8 mouse cellular contexts compared by ENCODE assay signal in genomic region chr11:120823956-120824786, GRCm38 (mm10). TPM values are rescaled to one million over a fixed set of nuclear protein-coding genes. Genes with fewer than 3 reads are reported as not detected.
DNase-seq lines count a peak whose midpoint lies in the region; ATAC-seq and TF ChIP-seq lines count a peak whose summit lies in the region.

Gene Fasn, minus strand, starts transcription at chr11:120824547.

- TF ChIP-seq CTCF in bone marrow macrophage, adult 2 months (IDR thresholded peaks at IDR 0.05; ENCODE audit: low read depth, low read length): no peak
- TF ChIP-seq CTCF in embryonic fibroblast, embryonic 13.5 days (IDR thresholded peaks at IDR 0.05; ENCODE audit: borderline replicate concordance, insufficient read depth, low read length): peak; percentile 52; the same call in 1 of the 2 replicates

- peak; percentile 94; the same call in 1 of the 2 replicates for TF ChIP-seq POLR2A in bone marrow macrophage, adult 2 months (IDR thresholded peaks at IDR 0.05; ENCODE audit: borderline replicate concordance, low read depth, low read length)
- TF ChIP-seq POLR2A in embryonic fibroblast, embryonic 13.5 days (IDR thresholded peaks at IDR 0.05; ENCODE audit: low read depth, low read length): peak; percentile 100

- ATAC-seq in kidney, embryonic 15.5 days (replicated peaks; ENCODE audit: low FRiP score): peak; percentile 93
- peak; percentile 75 for ATAC-seq in monocyte, adult 5-6 weeks (replicated peaks; ENCODE audit: insufficient number of reproducible peaks, low FRiP score, low TSS enrichment, poor library complexity, severe bottlenecking)

- peak within 1 kb of the TSS; percentile 83 for H3K27ac ChIP-seq in bone marrow macrophage, adult 2 months (ENCODE audit: insufficient read depth, low read depth, low read length)
- H3K27ac ChIP-seq in embryonic fibroblast, embryonic 13.5 days (ENCODE audit: insufficient read depth, low read length): peak within 1 kb of the TSS; percentile 72
- peak within 1 kb of the TSS; percentile 95 for H3K27ac ChIP-seq in heart, embryonic 10.5 days
- H3K27ac ChIP-seq in kidney, embryonic 15.5 days: peak within 1 kb of the TSS; percentile 98

- H3K4me1 ChIP-seq in bone marrow macrophage, adult 2 months (ENCODE audit: control insufficient read depth, insufficient read depth, low read length): peaks cover 18% of the 10 kb centered on the region
- H3K4me1 ChIP-seq in embryonic fibroblast, embryonic 13.5 days (ENCODE audit: control insufficient read depth, insufficient read depth, low read length): peaks cover 4% of the 10 kb centered on the region; the same call in 1 of the 2 replicates
- peaks cover 64% of the 10 kb centered on the region for H3K4me1 ChIP-seq in heart, embryonic 10.5 days
- peaks cover 36% of the 10 kb centered on the region for H3K4me1 ChIP-seq in kidney, embryonic 15.5 days

- peaks cover 33% of the 10 kb centered on the region for H3K36me3 ChIP-seq in heart, embryonic 10.5 days
- H3K36me3 ChIP-seq in kidney, embryonic 15.5 days: peaks cover 32% of the 10 kb centered on the region

- H3K4me2 ChIP-seq in kidney, embryonic 15.5 days: peak within 1 kb of the TSS; percentile 72

- DNase-seq in A20 (ENCODE audit: low read depth, low spot score) (peak; percentile 97), liver (peak; percentile 96)
- DNase-seq in heart, embryonic 10.5 days (ENCODE audit: low spot score): peak; percentile 99
- DNase-seq in spleen, postnatal 4 days (ENCODE audit: low spot score in 2 of 2): peak; percentile 91 to 95

- peak within 1 kb of the TSS; percentile 85 for H3K9ac ChIP-seq in kidney, embryonic 15.5 days

- no peaks in the 10 kb centered on the region for H3K9me3 ChIP-seq in heart, embryonic 10.5 days
- H3K9me3 ChIP-seq in kidney, embryonic 15.5 days (replicated peaks): no peaks in the 10 kb centered on the region

- H3K4me3 ChIP-seq in bone marrow macrophage, adult 2 months (ENCODE audit: insufficient read depth, low read length): peak within 1 kb of the TSS; percentile 80
- H3K4me3 ChIP-seq in embryonic fibroblast, embryonic 13.5 days (ENCODE audit: insufficient read depth, low read length): peak within 1 kb of the TSS; percentile 93
- H3K4me3 ChIP-seq in heart, embryonic 10.5 days: peak within 1 kb of the TSS; percentile 84
- H3K4me3 ChIP-seq in kidney, embryonic 15.5 days (replicated peaks): peak within 1 kb of the TSS; percentile 76

- under 1% methylated on average over 109 of the region's 109 CpGs for WGBS in heart, embryonic 10.5 days
- WGBS in kidney, embryonic 15.5 days: under 1% methylated on average over 109 of the region's 109 CpGs

- no peaks in the 10 kb centered on the region for H3K27me3 ChIP-seq in heart, embryonic 10.5 days (ENCODE audit: insufficient read depth, poor library complexity, severe bottlenecking)
- no peaks in the 10 kb centered on the region for H3K27me3 ChIP-seq in kidney, embryonic 15.5 days

RNA-seq across cellular contexts. Expression of gene Fasn, which starts in this region (rescaled TPM):
- 6.9 and 8.1 TPM in 2 replicates for polyA plus RNA-seq in bone marrow macrophage, adult 2 months (2012; ENCODE audit: insufficient read depth, insufficient read length, missing spikeins)
- polyA plus RNA-seq in embryonic fibroblast, embryonic 13.5 days (2011; ENCODE audit: insufficient read length, low read depth, missing spikeins): 61.2 and 72.6 TPM in 2 replicates
- polyA plus RNA-seq in heart, embryonic 10.5 days (2016; fragmentation: Nextera tagmentation; extraction: Ambion mirVana): 55.2 and 74.9 TPM in 2 replicates
- 44.1 and 51.8 TPM in 2 replicates for polyA plus RNA-seq in kidney, embryonic 15.5 days (2015; fragmentation: Nextera tagmentation; extraction: Ambion mirVana)
- total RNA-seq in monocyte, adult 5-6 weeks (2017): 13.2 to 26.4 TPM (median 13.5 TPM) in 3 replicates

Comparison
In these comparisons a context has a peak if more than half of its experiments do, and no peak if none do; other contexts are left out.
1. Peak in every context shown above with its lines: DNase-seq, ATAC-seq, H3K4me3 ChIP-seq and H3K27ac ChIP-seq.